Mouse (Mus musculus): ENCODE data around the gene Esrrg.

Esrrg gene

GRCm38 (mm10) chr1:187611925-187612324, 3.3 kb downstream of the Esrrg start:
- DNase-seq (ENCODE audit: low read depth, low spot score) = no peak
- peaks cover 4% of the 10 kb centered on the region for H3K27me3 ChIP-seq (ENCODE audit: control insufficient read depth, insufficient read depth, low read length, poor library complexity, severe bottlenecking)
- no peaks in the 10 kb centered on the region for H3K36me3 ChIP-seq (ENCODE audit: control insufficient read depth, insufficient read depth, low read length, poor library complexity, severe bottlenecking)

- no peaks in the 10 kb centered on the region for H3K36me3 ChIP-seq (ENCODE audit: control insufficient read depth, insufficient read depth, low read length, poor library complexity, severe bottlenecking)
- DNase-seq (ENCODE audit: low read depth, low spot score) = no peak
- peaks cover 2% of the 10 kb centered on the region for H3K27me3 ChIP-seq (ENCODE audit: control insufficient read depth, insufficient read depth, low read length, poor library complexity, severe bottlenecking)
Measured at GRCm38 (mm10) chr1:187613277-187613676, 4.7 kb downstream of the Esrrg start.

DNA sequence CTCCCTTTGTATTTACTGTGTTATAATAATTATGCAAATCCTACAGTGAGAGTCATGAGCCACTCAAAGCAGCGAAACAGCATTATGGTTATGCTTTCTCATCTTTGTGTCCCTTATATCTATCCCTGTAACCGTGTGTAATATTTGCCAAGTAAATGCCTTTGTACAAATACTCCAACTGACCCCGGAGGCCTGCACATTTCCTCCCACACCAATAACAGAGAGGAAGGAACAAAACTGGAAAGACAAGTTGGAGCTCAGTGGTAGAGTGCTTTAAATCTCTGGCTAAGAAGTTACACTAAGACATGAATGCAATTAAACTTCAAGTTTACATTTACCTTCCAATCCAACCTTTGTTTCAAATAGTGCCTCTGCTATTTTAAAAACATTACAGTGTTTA, 15.4 kb downstream of the Esrrg start:
- DNase-seq (ENCODE audit: low read depth, low spot score) = no peak
- H3K36me3 ChIP-seq (ENCODE audit: control insufficient read depth, insufficient read depth, low read length, poor library complexity, severe bottlenecking) = no peaks in the 10 kb centered on the region
- no peaks in the 10 kb centered on the region for H3K27me3 ChIP-seq (ENCODE audit: control insufficient read depth, insufficient read depth, low read length, poor library complexity, severe bottlenecking)

DNA sequence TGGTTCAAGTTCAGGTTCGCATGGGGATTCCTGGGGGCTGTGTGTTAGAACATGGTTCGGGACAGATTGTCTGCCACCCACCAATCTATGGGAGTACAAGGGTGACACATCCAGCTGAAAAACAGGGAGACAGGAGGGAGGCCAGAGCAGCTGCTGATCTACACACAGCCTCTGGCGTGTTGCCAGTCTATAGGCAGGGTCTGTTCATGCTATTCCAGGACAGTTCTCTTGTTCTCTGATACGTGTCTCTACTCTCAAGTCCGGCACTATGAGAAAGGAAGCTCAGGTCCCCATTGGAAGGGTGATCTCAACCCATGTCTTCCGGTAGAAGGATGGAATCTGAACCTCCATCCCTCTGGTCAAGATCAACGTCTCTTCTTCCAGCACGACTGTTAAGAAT, 21.8 kb downstream of the Esrrg start:
- Histone ChIP-seq H3K36me3 (ENCODE audit: control insufficient read depth, insufficient read depth, low read length, poor library complexity, severe bottlenecking) (no peaks in the 10 kb centered on the region), H3K27me3 (ENCODE audit: control insufficient read depth, insufficient read depth, low read length, poor library complexity, severe bottlenecking) (no peaks in the 10 kb centered on the region)
- no peak for DNase-seq (ENCODE audit: low read depth, low spot score)

GRCm38 (mm10) chr1:187631486-187631885, 22.9 kb downstream of the Esrrg start:
- Histone ChIP-seq H3K36me3 (ENCODE audit: control insufficient read depth, insufficient read depth, low read length, poor library complexity, severe bottlenecking) (no peaks in the 10 kb centered on the region), H3K27me3 (ENCODE audit: control insufficient read depth, insufficient read depth, low read length, poor library complexity, severe bottlenecking) (no peaks in the 10 kb centered on the region)
- no peak for DNase-seq (ENCODE audit: low read depth, low spot score)

- no peak for DNase-seq (ENCODE audit: low read depth, low spot score)
- Histone ChIP-seq H3K27me3 (ENCODE audit: control insufficient read depth, insufficient read depth, low read length, poor library complexity, severe bottlenecking) (no peaks in the 10 kb centered on the region), H3K36me3 (ENCODE audit: control insufficient read depth, insufficient read depth, low read length, poor library complexity, severe bottlenecking) (no peaks in the 10 kb centered on the region)
Measured at GRCm38 (mm10) chr1:187645258-187645657, 36.7 kb downstream of the Esrrg start.

- no peak for DNase-seq (ENCODE audit: low read depth, low spot score)
- Histone ChIP-seq H3K36me3 (ENCODE audit: control insufficient read depth, insufficient read depth, low read length, poor library complexity, severe bottlenecking) (no peaks in the 10 kb centered on the region), H3K27me3 (ENCODE audit: control insufficient read depth, insufficient read depth, low read length, poor library complexity, severe bottlenecking) (no peaks in the 10 kb centered on the region)
Measured at GRCm38 (mm10) chr1:187648551-187648950, 40.0 kb downstream of the Esrrg start.

DNA sequence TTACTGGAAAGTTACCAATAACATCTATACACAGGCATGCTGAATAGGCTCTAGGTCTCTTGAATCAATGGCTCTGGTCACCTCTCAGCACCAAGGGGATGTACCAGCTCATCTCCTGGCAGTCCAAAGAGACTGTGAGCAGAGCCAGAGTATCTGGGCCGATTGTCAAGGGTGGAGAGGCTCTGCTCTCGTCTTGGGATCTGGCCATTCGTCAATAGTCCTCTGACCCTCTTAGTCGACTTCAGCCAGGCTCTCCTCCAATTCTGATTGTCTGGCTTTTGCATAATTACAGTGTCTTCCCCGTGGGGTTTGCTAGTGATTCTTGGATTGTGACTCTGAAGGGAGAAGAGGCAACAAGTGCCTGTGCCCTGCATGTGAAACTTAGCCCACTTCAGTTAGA, 41.3 kb downstream of the Esrrg start:
- DNase-seq (ENCODE audit: low read depth, low spot score) = no peak
- no peaks in the 10 kb centered on the region for H3K36me3 ChIP-seq (ENCODE audit: control insufficient read depth, insufficient read depth, low read length, poor library complexity, severe bottlenecking)
- no peaks in the 10 kb centered on the region for H3K27me3 ChIP-seq (ENCODE audit: control insufficient read depth, insufficient read depth, low read length, poor library complexity, severe bottlenecking)

DNA sequence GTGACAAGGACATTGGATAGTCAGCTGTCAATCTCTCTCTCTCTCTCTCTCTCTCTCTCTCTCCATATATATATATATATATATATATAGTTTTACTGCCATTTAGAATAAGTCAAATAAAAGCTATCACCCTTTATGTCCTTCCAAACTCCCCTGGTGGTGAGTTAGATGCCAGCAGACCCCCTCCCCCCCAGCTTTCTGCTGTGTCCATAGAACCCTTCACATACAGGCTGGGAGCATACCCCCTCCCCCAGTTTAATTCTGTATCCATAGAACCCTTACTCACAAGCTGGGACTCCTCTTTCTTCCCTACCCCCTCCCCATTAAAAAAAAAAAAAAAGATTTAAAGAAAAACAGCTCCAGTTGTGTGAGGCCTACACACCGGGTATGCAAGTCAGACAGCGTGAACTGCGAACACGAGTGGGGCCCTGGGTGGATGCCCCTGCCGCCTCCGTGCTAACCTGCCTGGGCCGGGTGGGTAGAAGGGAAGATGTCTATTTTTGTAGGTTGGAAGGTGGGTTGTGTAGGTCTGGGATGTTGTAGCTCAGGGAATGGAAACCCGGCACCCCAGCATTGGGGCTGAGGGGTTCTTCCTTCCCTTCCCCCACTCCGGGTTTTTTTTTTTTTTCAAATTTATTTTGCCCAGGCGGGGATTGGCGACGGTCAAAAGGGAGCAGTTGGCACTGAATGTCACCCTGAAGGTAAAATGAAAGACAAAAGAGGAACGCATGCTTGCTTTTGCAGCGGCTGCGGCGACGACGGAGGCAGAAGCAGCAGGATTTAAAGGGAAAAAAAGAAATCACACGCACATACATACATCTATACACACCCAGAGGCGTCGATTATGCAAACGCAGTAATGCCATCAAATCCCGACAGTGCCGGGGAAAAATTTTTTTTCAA, 42.4 kb downstream of the Esrrg start:
- no peaks in the 10 kb centered on the region for H3K36me3 ChIP-seq (ENCODE audit: control insufficient read depth, insufficient read depth, low read length, poor library complexity, severe bottlenecking)
- H3K27me3 ChIP-seq (ENCODE audit: control insufficient read depth, insufficient read depth, low read length, poor library complexity, severe bottlenecking) = no peaks in the 10 kb centered on the region
- DNase-seq (ENCODE audit: low read depth, low spot score) = no peak

GRCm38 (mm10) chr1:187651688-187652241, 43.2 kb downstream of the Esrrg start:
- DNase-seq (ENCODE audit: low read depth, low spot score) = no peak
- Histone ChIP-seq H3K27me3 (ENCODE audit: control insufficient read depth, insufficient read depth, low read length, poor library complexity, severe bottlenecking) (no peaks in the 10 kb centered on the region), H3K36me3 (ENCODE audit: control insufficient read depth, insufficient read depth, low read length, poor library complexity, severe bottlenecking) (no peaks in the 10 kb centered on the region)

DNA sequence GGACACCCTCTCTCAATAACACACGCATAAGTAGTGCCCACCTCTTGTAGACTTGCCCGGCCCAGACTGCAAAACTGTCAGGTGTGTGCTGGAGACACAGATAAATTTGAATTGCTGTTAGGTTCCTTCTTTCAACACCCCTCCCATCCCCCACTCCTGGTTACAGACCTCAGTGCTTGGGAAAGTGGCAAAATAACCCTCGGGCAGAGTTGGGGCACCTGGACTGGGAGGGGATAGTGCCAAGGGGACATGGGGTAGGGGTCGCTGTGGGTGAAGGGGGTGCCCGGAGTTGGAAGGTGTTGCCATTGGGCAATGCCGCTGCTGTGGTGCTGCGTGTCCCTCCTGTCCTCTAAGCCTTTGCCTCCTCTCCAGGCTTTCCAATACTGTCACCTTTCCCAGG, 43.9 kb downstream of the Esrrg start:
- Histone ChIP-seq H3K27me3 (ENCODE audit: control insufficient read depth, insufficient read depth, low read length, poor library complexity, severe bottlenecking) (no peaks in the 10 kb centered on the region), H3K36me3 (ENCODE audit: control insufficient read depth, insufficient read depth, low read length, poor library complexity, severe bottlenecking) (no peaks in the 10 kb centered on the region)
- peak; percentile 1 for DNase-seq (ENCODE audit: low read depth, low spot score)

GRCm38 (mm10) chr1:187653390-187653789, 44.8 kb downstream of the Esrrg start:
- no peak for DNase-seq (ENCODE audit: low read depth, low spot score)
- H3K36me3 ChIP-seq (ENCODE audit: control insufficient read depth, insufficient read depth, low read length, poor library complexity, severe bottlenecking) = no peaks in the 10 kb centered on the region
- H3K27me3 ChIP-seq (ENCODE audit: control insufficient read depth, insufficient read depth, low read length, poor library complexity, severe bottlenecking) = no peaks in the 10 kb centered on the region

DNA sequence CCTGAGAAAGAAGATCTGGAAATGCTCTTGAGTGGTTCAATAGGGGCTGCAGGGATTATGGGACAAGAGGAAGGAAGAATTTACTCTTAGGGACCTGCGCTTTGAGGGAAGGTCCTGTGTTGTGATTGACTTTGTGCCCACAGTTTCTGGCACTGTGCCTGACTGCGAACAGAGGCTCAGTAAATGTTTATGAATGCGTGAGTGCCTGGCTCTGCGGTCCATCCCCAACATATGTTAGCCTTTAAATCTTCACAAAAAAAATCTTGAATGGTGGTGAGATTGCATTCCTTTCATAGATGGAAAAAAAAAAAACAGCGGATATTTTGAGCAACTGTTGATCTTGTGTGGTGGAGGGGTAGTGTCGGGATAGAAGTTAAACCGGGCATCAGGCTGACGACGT, 52.4 kb downstream of the Esrrg start:
- Histone ChIP-seq H3K36me3 (ENCODE audit: control insufficient read depth, insufficient read depth, low read length, poor library complexity, severe bottlenecking) (no peaks in the 10 kb centered on the region), H3K27me3 (ENCODE audit: control insufficient read depth, insufficient read depth, low read length, poor library complexity, severe bottlenecking) (no peaks in the 10 kb centered on the region)
- no peak for DNase-seq (ENCODE audit: low read depth, low spot score)

DNA sequence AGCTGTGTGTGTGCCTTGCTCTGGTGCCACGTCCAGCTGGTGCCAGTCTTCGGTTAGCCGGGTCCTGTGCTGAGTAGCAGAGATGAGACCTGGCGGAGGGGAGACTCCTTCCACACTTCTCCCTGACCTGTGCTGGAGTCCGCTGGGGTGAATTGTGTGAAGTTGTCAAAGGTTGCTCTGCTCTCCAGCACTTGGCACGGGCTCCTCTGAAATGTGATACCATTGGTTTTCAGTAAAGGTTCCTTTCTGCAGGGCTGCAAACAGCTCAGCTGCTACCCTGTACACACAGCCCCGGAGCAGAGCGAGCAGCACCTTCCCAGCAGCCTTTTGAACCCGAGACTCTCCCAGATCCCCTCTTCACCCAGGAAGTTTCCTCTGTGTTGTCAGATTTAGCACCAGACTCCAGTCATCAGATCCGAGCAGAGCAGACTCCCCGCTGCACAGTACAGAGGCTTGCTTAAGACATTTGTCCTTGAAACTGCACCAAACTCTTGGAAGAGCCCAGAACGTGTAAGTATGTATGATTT, 53.6 kb downstream of the Esrrg start:
- H3K27me3 ChIP-seq (ENCODE audit: control insufficient read depth, insufficient read depth, low read length, poor library complexity, severe bottlenecking) = no peaks in the 10 kb centered on the region
- H3K36me3 ChIP-seq (ENCODE audit: control insufficient read depth, insufficient read depth, low read length, poor library complexity, severe bottlenecking) = no peaks in the 10 kb centered on the region
- no peak for DNase-seq (ENCODE audit: low read depth, low spot score)

GRCm38 (mm10) chr1:187663376-187663775, 54.8 kb downstream of the Esrrg start:
- no peaks in the 10 kb centered on the region for H3K27me3 ChIP-seq (ENCODE audit: control insufficient read depth, insufficient read depth, low read length, poor library complexity, severe bottlenecking)
- no peaks in the 10 kb centered on the region for H3K36me3 ChIP-seq (ENCODE audit: control insufficient read depth, insufficient read depth, low read length, poor library complexity, severe bottlenecking)
- no peak for DNase-seq (ENCODE audit: low read depth, low spot score)
